Mouse (Mus musculus) heart, postnatal 0 days (tissue): ENCODE results near the gene Fxr1.

Experiments used
- CTCF ChIP-seq: IDR thresholded peaks from 2 replicates; pipeline ENCODE4 v1.5.1; 2016; ENCODE audit warnings: antibody characterized with exemption, control low read depth, low read depth
- EP300 ChIP-seq: IDR thresholded peaks from 2 replicates; pipeline ENCODE4 v1.6.1; 2016; ENCODE audit warnings: antibody characterized with exemption, low read depth

DNA sequence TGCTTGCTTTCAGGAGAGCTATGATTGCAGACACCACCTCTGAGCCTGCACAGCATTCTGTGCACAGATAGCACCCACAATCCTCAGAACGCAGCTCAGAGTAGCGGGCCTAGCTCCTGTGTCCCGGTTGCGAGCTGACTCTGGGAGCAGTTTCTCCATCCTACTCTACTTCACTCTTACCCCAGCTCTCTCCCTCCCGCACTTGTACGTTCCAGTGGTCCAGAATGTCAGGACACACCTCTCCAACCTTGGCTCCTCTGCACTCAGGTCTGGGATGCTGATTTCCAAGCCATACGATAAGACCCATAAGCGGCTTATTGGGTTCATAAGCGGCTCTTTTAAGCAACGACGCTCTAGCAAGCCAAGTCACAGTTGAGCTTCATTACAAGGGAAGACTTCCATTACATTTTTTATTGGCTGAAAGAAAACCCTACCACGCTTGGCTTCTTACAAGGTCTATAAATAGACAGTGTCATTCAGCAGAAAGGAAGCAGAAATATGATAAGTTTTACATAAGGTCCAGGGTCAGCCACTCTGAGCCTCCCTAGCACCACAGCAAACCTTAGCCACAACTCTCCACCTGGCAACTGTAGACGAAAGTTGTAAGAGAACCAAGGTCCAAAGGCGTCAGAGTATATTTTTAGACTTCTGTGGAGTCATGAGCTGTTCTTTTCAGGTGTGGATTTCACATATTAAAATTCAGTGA, 26.2 kb upstream of the Fxr1 start:
- TF ChIP-seq CTCF: no peak
- no peak for TF ChIP-seq EP300
